Mouse (Mus musculus): ENCODE data around the gene Pcx. TPM values are rescaled to one million over a fixed set of nuclear protein-coding genes. Genes with fewer than 3 reads are reported as not detected.

Gene Pcx
- polyA plus RNA-seq, 1 experiment from 2014 or later = 27.5 TPM

- DNase-seq (ENCODE audit: low spot score) (peak; percentile 86), ATAC-seq (ENCODE audit: low FRiP score) (peak; percentile 92)
- peak within 1 kb of the TSS; percentile 95 for H3K27ac ChIP-seq
- H3K9me3 ChIP-seq (ENCODE audit: control insufficient read depth, low read length) = no peaks in the 10 kb centered on the region
- H3K4me3 ChIP-seq (replicated peaks; ENCODE audit: low read length) = peak within 1 kb of the TSS; percentile 95
- H3K4me1 ChIP-seq (replicated peaks; ENCODE audit: control insufficient read depth, insufficient read depth, low read length) = peaks cover 26% of the 10 kb centered on the region
- H3K4me2 ChIP-seq (replicated peaks) = peak within 1 kb of the TSS; percentile 82
- no peaks in the 10 kb centered on the region for H3K27me3 ChIP-seq (ENCODE audit: control insufficient read depth, insufficient read depth, low read length)
- peak within 1 kb of the TSS; percentile 99 for H3K9ac ChIP-seq
- peaks cover 37% of the 10 kb centered on the region for H3K36me3 ChIP-seq (replicated peaks; ENCODE audit: control insufficient read depth, insufficient read depth)
- under 1% methylated on average over 63 of the region's 87 CpGs for WGBS
Measured at GRCm38 (mm10) chr19:4615151-4616093, 105.2 kb downstream of the Pcx start, which contains the start of gene Lrfn4. TSS of gene Lrfn4 (minus strand) at chr19:4615667.

- ATAC-seq (ENCODE audit: low FRiP score) (no peak), DNase-seq (ENCODE audit: low spot score) (no peak)
- WGBS = 37% methylated on average over 4 of the region's 4 CpGs
- Histone ChIP-seq H3K36me3 (replicated peaks; ENCODE audit: control insufficient read depth, insufficient read depth) (peaks cover 39% of the 10 kb centered on the region), H3K9ac (no peak overlapping the region), H3K4me3 (replicated peaks; ENCODE audit: low read length) (no peak overlapping the region), H3K27ac (peak overlapping the region; percentile 95; the same call in 1 of the 2 replicates), H3K27me3 (ENCODE audit: control insufficient read depth, insufficient read depth, low read length) (no peaks in the 10 kb centered on the region), H3K4me1 (replicated peaks; ENCODE audit: control insufficient read depth, insufficient read depth, low read length) (peaks cover 26% of the 10 kb centered on the region), H3K4me2 (replicated peaks) (no peak overlapping the region), H3K9me3 (ENCODE audit: control insufficient read depth, low read length) (no peaks in the 10 kb centered on the region)
Measured at GRCm38 (mm10) chr19:4616546-4616945, 106.3 kb downstream of the Pcx start.

DNA sequence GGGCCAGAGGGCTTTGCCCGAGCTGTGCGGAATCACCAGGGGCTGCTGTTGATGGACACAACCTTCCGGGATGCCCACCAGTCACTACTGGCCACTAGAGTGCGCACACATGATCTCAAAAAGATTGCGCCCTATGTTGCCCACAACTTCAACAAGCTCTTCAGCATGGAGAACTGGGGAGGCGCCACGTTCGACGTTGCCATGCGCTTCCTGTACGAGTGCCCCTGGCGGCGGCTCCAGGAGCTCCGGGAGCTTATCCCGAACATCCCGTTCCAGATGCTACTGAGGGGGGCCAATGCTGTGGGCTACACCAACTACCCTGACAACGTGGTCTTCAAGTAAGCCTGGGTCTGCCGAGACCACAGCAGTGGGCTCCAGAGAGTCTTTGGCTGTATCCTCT, 107.9 kb downstream of the Pcx start:
- Histone ChIP-seq H3K9ac (no peak overlapping the region), H3K36me3 (replicated peaks; ENCODE audit: control insufficient read depth, insufficient read depth) (peaks cover 39% of the 10 kb centered on the region), H3K27ac (no peak overlapping the region), H3K4me1 (replicated peaks; ENCODE audit: control insufficient read depth, insufficient read depth, low read length) (peaks cover 20% of the 10 kb centered on the region), H3K4me3 (replicated peaks; ENCODE audit: low read length) (no peak overlapping the region), H3K4me2 (replicated peaks) (no peak overlapping the region), H3K27me3 (ENCODE audit: control insufficient read depth, insufficient read depth, low read length) (no peaks in the 10 kb centered on the region), H3K9me3 (ENCODE audit: control insufficient read depth, low read length) (no peaks in the 10 kb centered on the region)
- DNase-seq (ENCODE audit: low spot score) (peak; percentile 35), ATAC-seq (ENCODE audit: low FRiP score) (no peak)
- WGBS = 28% methylated on average over 18 of the region's 18 CpGs

DNA sequence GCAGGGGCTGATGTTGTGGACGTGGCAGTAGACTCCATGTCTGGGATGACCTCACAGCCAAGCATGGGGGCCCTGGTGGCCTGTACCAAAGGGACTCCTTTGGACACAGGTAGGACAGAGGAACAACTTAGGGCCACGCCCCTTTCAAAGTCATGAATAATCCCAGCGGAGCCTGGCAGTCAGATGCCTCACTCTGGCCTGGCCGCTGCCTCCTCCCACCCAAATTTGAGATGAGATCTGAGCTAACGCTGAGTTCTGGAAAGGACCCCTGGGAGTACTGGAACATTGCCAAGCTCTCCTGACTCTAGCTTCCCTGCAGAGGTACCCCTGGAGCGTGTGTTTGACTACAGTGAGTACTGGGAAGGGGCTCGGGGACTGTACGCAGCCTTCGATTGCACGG, 109.2 kb downstream of the Pcx start:
- 80% methylated on average over 10 of the region's 10 CpGs for WGBS
- ATAC-seq (ENCODE audit: low FRiP score) = no peak
- Histone ChIP-seq H3K4me1 (replicated peaks; ENCODE audit: control insufficient read depth, insufficient read depth, low read length) (peaks cover 10% of the 10 kb centered on the region), H3K36me3 (replicated peaks; ENCODE audit: control insufficient read depth, insufficient read depth) (peaks cover 40% of the 10 kb centered on the region), H3K4me2 (replicated peaks) (no peak overlapping the region), H3K9me3 (ENCODE audit: control insufficient read depth, low read length) (no peaks in the 10 kb centered on the region), H3K27me3 (ENCODE audit: control insufficient read depth, insufficient read depth, low read length) (no peaks in the 10 kb centered on the region), H3K27ac (no peak overlapping the region), H3K4me3 (replicated peaks; ENCODE audit: low read length) (no peak overlapping the region), H3K9ac (no peak overlapping the region)
- DNase-seq (ENCODE audit: low spot score) = no peak

DNA sequence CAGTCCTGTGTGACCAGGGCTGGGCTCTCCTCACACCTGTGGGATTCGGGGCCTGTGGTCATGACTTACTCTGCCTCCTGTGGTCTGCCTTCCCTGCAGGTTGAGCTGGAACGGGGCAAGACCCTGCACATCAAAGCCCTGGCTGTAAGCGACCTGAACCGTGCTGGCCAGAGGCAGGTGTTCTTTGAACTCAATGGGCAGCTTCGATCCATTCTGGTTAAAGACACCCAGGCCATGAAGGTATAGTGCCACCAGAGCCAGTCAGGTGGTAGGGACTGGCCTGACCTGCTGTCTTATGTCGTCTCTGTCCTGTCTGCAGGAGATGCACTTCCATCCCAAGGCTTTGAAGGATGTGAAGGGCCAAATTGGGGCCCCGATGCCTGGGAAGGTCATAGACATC, 110.4 kb downstream of the Pcx start:
- Histone ChIP-seq H3K4me3 (replicated peaks; ENCODE audit: low read length) (no peak overlapping the region), H3K9ac (no peak overlapping the region), H3K9me3 (ENCODE audit: control insufficient read depth, low read length) (no peaks in the 10 kb centered on the region), H3K27ac (no peak overlapping the region), H3K4me2 (replicated peaks) (no peak overlapping the region), H3K36me3 (replicated peaks; ENCODE audit: control insufficient read depth, insufficient read depth) (peaks cover 40% of the 10 kb centered on the region), H3K27me3 (ENCODE audit: control insufficient read depth, insufficient read depth, low read length) (no peaks in the 10 kb centered on the region), H3K4me1 (replicated peaks; ENCODE audit: control insufficient read depth, insufficient read depth, low read length) (peaks cover 13% of the 10 kb centered on the region; the same call in 1 of the 2 replicates)
- DNase-seq (ENCODE audit: low spot score) (no peak), ATAC-seq (ENCODE audit: low FRiP score) (no peak)
- WGBS = 92% methylated on average over 7 of the region's 7 CpGs

DNA sequence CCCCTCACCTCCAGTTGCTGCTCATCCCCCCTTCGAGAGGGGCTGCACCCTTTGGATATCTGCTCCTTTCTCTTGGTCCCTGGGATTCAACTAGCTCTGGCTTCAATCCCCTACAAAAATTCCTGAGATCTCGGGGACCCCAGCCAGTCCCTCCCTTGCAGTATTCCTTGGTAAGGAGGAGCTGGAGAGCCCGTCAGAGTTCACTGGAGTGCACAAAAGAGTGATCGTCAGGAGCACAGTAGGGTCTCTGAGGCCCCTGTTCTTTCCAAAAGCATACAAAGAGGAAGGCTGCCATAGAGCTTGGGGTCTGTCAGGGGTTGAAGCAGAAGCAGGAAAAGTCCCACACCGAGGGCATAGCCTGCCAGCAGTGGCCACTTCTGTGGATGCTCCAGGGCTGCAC, 112.5 kb downstream of the Pcx start:
- Histone ChIP-seq H3K4me1 (replicated peaks; ENCODE audit: control insufficient read depth, insufficient read depth, low read length) (peaks cover 16% of the 10 kb centered on the region), H3K9ac (no peak overlapping the region), H3K36me3 (replicated peaks; ENCODE audit: control insufficient read depth, insufficient read depth) (peaks cover 40% of the 10 kb centered on the region), H3K4me3 (replicated peaks; ENCODE audit: low read length) (no peak overlapping the region), H3K4me2 (replicated peaks) (no peak overlapping the region), H3K27me3 (ENCODE audit: control insufficient read depth, insufficient read depth, low read length) (no peaks in the 10 kb centered on the region), H3K9me3 (ENCODE audit: control insufficient read depth, low read length) (no peaks in the 10 kb centered on the region), H3K27ac (no peak overlapping the region)
- no peak for DNase-seq (ENCODE audit: low spot score)
- no peak for ATAC-seq (ENCODE audit: low FRiP score)
- WGBS = 67% methylated on average over 5 of the region's 5 CpGs

DNA sequence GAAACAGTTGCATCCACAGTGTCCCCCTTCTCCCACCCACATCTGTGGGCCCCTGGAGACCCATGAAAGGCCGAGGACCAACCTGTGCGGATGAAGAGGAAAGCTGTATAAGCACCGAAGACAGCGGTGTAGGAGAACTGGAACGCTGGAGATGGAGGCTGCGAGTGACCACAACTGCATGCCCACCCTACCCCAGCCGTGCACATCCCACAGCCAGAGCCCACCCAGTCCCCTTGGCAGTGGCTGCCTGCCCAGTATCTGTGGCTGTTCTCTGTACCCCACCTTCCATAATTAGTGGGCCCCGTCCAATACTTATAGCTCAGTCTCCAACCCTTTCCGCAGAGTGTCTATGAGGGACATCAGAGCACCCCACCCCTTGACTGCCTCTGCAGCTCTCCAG, 113.1 kb downstream of the Pcx start:
- 98% methylated on average over 9 of the region's 9 CpGs for WGBS
- Histone ChIP-seq H3K27ac (no peak overlapping the region), H3K9ac (no peak overlapping the region), H3K4me1 (replicated peaks; ENCODE audit: control insufficient read depth, insufficient read depth, low read length) (peaks cover 16% of the 10 kb centered on the region), H3K4me3 (replicated peaks; ENCODE audit: low read length) (no peak overlapping the region), H3K36me3 (replicated peaks; ENCODE audit: control insufficient read depth, insufficient read depth) (peaks cover 40% of the 10 kb centered on the region), H3K27me3 (ENCODE audit: control insufficient read depth, insufficient read depth, low read length) (no peaks in the 10 kb centered on the region), H3K4me2 (replicated peaks) (no peak overlapping the region), H3K9me3 (ENCODE audit: control insufficient read depth, low read length) (no peaks in the 10 kb centered on the region)
- ATAC-seq (ENCODE audit: low FRiP score) = no peak
- DNase-seq (ENCODE audit: low spot score) = no peak

GRCm38 (mm10) chr19:4624006-4624405, 113.7 kb downstream of the Pcx start:
- no peak overlapping the region for H3K4me2 ChIP-seq (replicated peaks)
- 95% methylated on average over 12 of the region's 12 CpGs for WGBS

GRCm38 (mm10) chr19:4624406-4625178, 114.3 kb downstream of the Pcx start:
- Histone ChIP-seq H3K4me2 (replicated peaks) (peak overlapping the region; percentile 81), H3K27ac (peak overlapping the region; percentile 89; the same call in 1 of the 2 replicates), H3K36me3 (replicated peaks; ENCODE audit: control insufficient read depth, insufficient read depth) (peaks cover 40% of the 10 kb centered on the region), H3K4me1 (replicated peaks; ENCODE audit: control insufficient read depth, insufficient read depth, low read length) (peaks cover 23% of the 10 kb centered on the region), H3K9me3 (ENCODE audit: control insufficient read depth, low read length) (no peaks in the 10 kb centered on the region), H3K9ac (peak overlapping the region; percentile 84), H3K27me3 (ENCODE audit: control insufficient read depth, insufficient read depth, low read length) (no peaks in the 10 kb centered on the region), H3K4me3 (replicated peaks; ENCODE audit: low read length) (peak overlapping the region; percentile 51)
- no peak for DNase-seq (ENCODE audit: low spot score)
- no peak for ATAC-seq (ENCODE audit: low FRiP score)
- WGBS = 35% methylated on average over 4 of the region's 4 CpGs

More at GRCm38 (mm10) chr19:4624006-4624405, 113.7 kb downstream of the Pcx start:
- Histone ChIP-seq H3K27me3 (ENCODE audit: control insufficient read depth, insufficient read depth, low read length) (no peaks in the 10 kb centered on the region), H3K4me1 (replicated peaks; ENCODE audit: control insufficient read depth, insufficient read depth, low read length) (peaks cover 21% of the 10 kb centered on the region), H3K27ac (no peak overlapping the region), H3K4me3 (replicated peaks; ENCODE audit: low read length) (no peak overlapping the region), H3K36me3 (replicated peaks; ENCODE audit: control insufficient read depth, insufficient read depth) (peaks cover 40% of the 10 kb centered on the region), H3K9me3 (ENCODE audit: control insufficient read depth, low read length) (no peaks in the 10 kb centered on the region), H3K9ac (peak overlapping the region; percentile 84; the same call in 1 of the 2 replicates)
- DNase-seq (ENCODE audit: low spot score) (no peak), ATAC-seq (ENCODE audit: low FRiP score) (no peak)

Measured in hindbrain, embryonic 14.5 days (tissue).